29 mouse cellular contexts compared by ENCODE assay signal in the genomic region with DNA sequence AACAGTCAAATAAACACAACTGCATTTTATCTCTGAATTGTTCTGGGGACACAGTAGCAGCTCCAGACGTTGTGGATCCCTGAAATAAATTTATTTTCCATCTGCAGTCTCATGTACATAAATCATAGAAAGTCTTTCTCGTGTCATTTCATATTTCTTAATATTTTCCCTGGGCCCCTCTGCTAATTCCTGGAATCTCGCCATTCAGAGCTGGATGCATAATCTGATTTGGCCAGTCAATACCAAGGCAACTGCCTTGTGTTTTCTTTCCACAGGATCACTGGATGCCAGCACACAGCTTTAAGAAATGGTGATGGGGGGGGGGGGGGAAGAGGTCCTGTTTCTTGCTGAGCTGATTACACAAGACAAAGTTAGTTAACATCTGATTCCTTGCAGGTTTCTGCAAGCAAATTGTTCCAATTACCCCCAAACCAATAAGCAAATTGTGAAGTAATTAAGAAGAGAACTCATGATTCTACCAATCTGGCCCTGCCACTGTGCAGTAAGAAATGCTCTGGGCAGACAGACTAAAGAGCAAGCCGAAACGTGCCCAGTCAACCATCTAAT.
A peak's percentile ranks its signal among the peaks of the same experiment; 100 is the strongest.
DNase-seq lines count a peak whose midpoint lies in the region; ATAC-seq and TF ChIP-seq lines count a peak whose summit lies in the region.
"Had no signal": no experiment of that assay in that cellular context is flagged by ENCODE, and none has a peak within 500 bp of the region (broad histone marks: within the 10 kb centered on the region; RNA-seq: fewer than 3 reads in every experiment).

No protein-coding gene starts in this region.

- peak; percentile 44; the same call in 1 of the 2 replicates for ATAC-seq in lung, postnatal 0 days
- ATAC-seq in embryonic facial prominence, embryonic 11.5 days (replicated peaks; ENCODE audit: insufficient number of reproducible peaks, low FRiP score, low TSS enrichment, low read depth): no peak
- ATAC-seq: activated CD4-positive, CD25-positive, alpha-beta regulatory T cell, adult 4 months; CD4-positive, CD25-positive, alpha-beta regulatory T cell, adult 4 months; forebrain, postnatal 0 days; hindbrain, embryonic 16.5 days; intestine, embryonic 15.5 days had no signal

- H3K36me3 ChIP-seq in lung, postnatal 0 days (ENCODE audit: insufficient read depth, low read length): no peaks in the 10 kb centered on the region
- no peaks in the 10 kb centered on the region for H3K36me3 ChIP-seq in embryonic facial prominence, embryonic 11.5 days (replicated peaks; ENCODE audit: control insufficient read depth, insufficient read depth, low read depth, low read length)
- H3K36me3 ChIP-seq: forebrain, embryonic 12.5 days; hindbrain, embryonic 10.5 days; intestine, embryonic 15.5 days had no signal

- no peak overlapping the region for H3K9ac ChIP-seq in lung, postnatal 0 days (replicated peaks; ENCODE audit: low read depth)
- no peak overlapping the region for H3K9ac ChIP-seq in embryonic facial prominence, embryonic 11.5 days (replicated peaks; ENCODE audit: low read length)
- H3K9ac ChIP-seq: forebrain, embryonic 12.5 days; forebrain, postnatal 0 days; intestine, embryonic 15.5 days; liver, embryonic 14.5 days had no signal

- TF ChIP-seq CTCF in lung, postnatal 0 days (IDR thresholded peaks at IDR 0.05): no peak

- 60% methylated on average over 5 of the region's 5 CpGs for WGBS in lung, postnatal 0 days
- WGBS in embryonic facial prominence, embryonic 11.5 days: 53% methylated on average over 5 of the region's 5 CpGs

- H3K27me3 ChIP-seq in lung, postnatal 0 days (replicated peaks; ENCODE audit: insufficient read depth, low read length): no peaks in the 10 kb centered on the region
- no peaks in the 10 kb centered on the region for H3K27me3 ChIP-seq in embryonic facial prominence, embryonic 11.5 days (ENCODE audit: control insufficient read depth, insufficient read depth, low read length)
- H3K27me3 ChIP-seq: forebrain, embryonic 12.5 days; intestine, embryonic 15.5 days had no signal

- no peak for TF ChIP-seq EP300 in lung, postnatal 0 days (IDR thresholded peaks at IDR 0.05)

- H3K4me1 ChIP-seq in lung, postnatal 0 days (ENCODE audit: insufficient read depth, low read depth, low read length): no peaks in the 10 kb centered on the region
- H3K4me1 ChIP-seq in embryonic facial prominence, embryonic 11.5 days (ENCODE audit: control insufficient read depth, insufficient read depth, low read length): no peaks in the 10 kb centered on the region
- H3K4me1 ChIP-seq: intestine, embryonic 15.5 days had no signal

- no peak overlapping the region for H3K4me2 ChIP-seq in lung, postnatal 0 days (replicated peaks; ENCODE audit: low read depth, low read length)
- H3K4me2 ChIP-seq in embryonic facial prominence, embryonic 11.5 days (ENCODE audit: low read depth, low read length): no peak overlapping the region
- H3K4me2 ChIP-seq: forebrain, embryonic 12.5 days; intestine, embryonic 15.5 days had no signal

- H3K9me3 ChIP-seq in lung, postnatal 0 days (ENCODE audit: low read length): no peaks in the 10 kb centered on the region
- H3K9me3 ChIP-seq in embryonic facial prominence, embryonic 11.5 days (replicated peaks; ENCODE audit: control insufficient read depth, low read length): no peaks in the 10 kb centered on the region
- H3K9me3 ChIP-seq: forebrain, embryonic 12.5 days; hindbrain, embryonic 10.5 days; intestine, embryonic 15.5 days had no signal

- peak; percentile 60 for DNase-seq in lung, postnatal 0 days (ENCODE audit: low spot score)
- DNase-seq in lung, postnatal 36 days: no peak
- DNase-seq in embryonic facial prominence, embryonic 11.5 days (ENCODE audit: low spot score): peak; percentile 33
- DNase-seq in gonadal fat pad, adult 2 months (ENCODE audit: low read depth): peak; percentile 75
- DNase-seq in adrenal gland, adult 18-20 months (ENCODE audit: low spot score in 2 of 2): no peak
- no peak for DNase-seq in layer of hippocampus, adult 18-20 months (ENCODE audit: low spot score in 2 of 2)
- no peak for DNase-seq in urinary bladder, adult 2 months (ENCODE audit: low spot score)
- DNase-seq: adrenal gland, postnatal 14 days; cerebellum, adult 18-20 months; forebrain, postnatal 0 days; gastrocnemius, postnatal 10 days; heart, postnatal 14 days; kidney, adult 2 months; kidney, postnatal 36 days; layer of hippocampus, postnatal 36 days; left cerebral cortex, postnatal 4 days; liver; lung, adult 2 months; midbrain, embryonic 14.5 days; thymus, adult 18-20 months; thymus, postnatal 25 days had no signal

- no peak overlapping the region for H3K4me3 ChIP-seq in lung, postnatal 0 days (ENCODE audit: low read depth, low read length)
- H3K4me3 ChIP-seq in embryonic facial prominence, embryonic 11.5 days (ENCODE audit: low read depth, low read length): no peak overlapping the region
- H3K4me3 ChIP-seq: forebrain, embryonic 12.5 days; hindbrain, embryonic 10.5 days; intestine, embryonic 15.5 days had no signal

- H3K27ac ChIP-seq in lung, postnatal 0 days (ENCODE audit: low read length): no peak overlapping the region
- H3K27ac ChIP-seq in embryonic facial prominence, embryonic 11.5 days (replicated peaks; ENCODE audit: low read depth, low read length): no peak overlapping the region
- H3K27ac ChIP-seq: forebrain, embryonic 12.5 days; hindbrain, embryonic 10.5 days; intestine, embryonic 15.5 days; liver, embryonic 14.5 days; stomach, postnatal 0 days had no signal

Comparison
In these comparisons a context has a peak if more than half of its experiments do, and no peak if none do; other contexts are left out.
1. DNase-seq: peak in lung, postnatal 0 days (single experiment), embryonic facial prominence, embryonic 11.5 days (single experiment) and gonadal fat pad, adult 2 months (single experiment); none in lung, postnatal 36 days (single experiment), adrenal gland, adult 18-20 months (0 of 2), layer of hippocampus, adult 18-20 months (0 of 2) and urinary bladder, adult 2 months (single experiment).